28 mouse cellular contexts compared by ENCODE assay signal in genomic region chr2:51658288-51658687, GRCm38 (mm10). TPM values are rescaled to one million over a fixed set of nuclear protein-coding genes. Genes with fewer than 3 reads are reported as not detected.
DNase-seq lines count a peak whose midpoint lies in the region; ATAC-seq lines count a peak whose summit lies in the region.
"Had no signal": no experiment of that assay in that cellular context is flagged by ENCODE, and none has a peak within 500 bp of the region (broad histone marks: within the 10 kb centered on the region; RNA-seq: fewer than 3 reads in every experiment).

No protein-coding gene starts in this region.

- WGBS in hindbrain, embryonic 10.5 days: 71% methylated on average over 5 of the region's 5 CpGs
- 64% methylated on average over 5 of the region's 5 CpGs for WGBS in hindbrain, embryonic 13.5 days
- 47% methylated on average over 5 of the region's 5 CpGs for WGBS in lung, embryonic 16.5 days
- WGBS in embryonic facial prominence, embryonic 10.5 days: 46% methylated on average over 5 of the region's 5 CpGs

- no peaks in the 10 kb centered on the region for H3K27me3 ChIP-seq in hindbrain, embryonic 10.5 days (ENCODE audit: insufficient read depth, poor library complexity, severe bottlenecking)
- no peaks in the 10 kb centered on the region for H3K27me3 ChIP-seq in hindbrain, embryonic 13.5 days
- no peaks in the 10 kb centered on the region for H3K27me3 ChIP-seq in lung, embryonic 16.5 days (ENCODE audit: control insufficient read depth, insufficient read depth, low read depth, low read length)
- no peaks in the 10 kb centered on the region for H3K27me3 ChIP-seq in embryonic facial prominence, embryonic 10.5 days (replicated peaks; ENCODE audit: low read depth, poor library complexity, severe bottlenecking)
- H3K27me3 ChIP-seq: heart, embryonic 13.5 days; hindbrain, embryonic 12.5 days; kidney, embryonic 15.5 days; limb, embryonic 15.5 days; neural tube, embryonic 15.5 days; Patski; stomach, embryonic 15.5 days had no signal

- DNase-seq in hindbrain, embryonic 10.5 days (ENCODE audit: low spot score): no peak
- no peak for DNase-seq in lung, postnatal 14 days
- DNase-seq in embryonic facial prominence, embryonic 10.5 days (ENCODE audit: low spot score): no peak
- DNase-seq in lung, postnatal 36 days: peak; percentile 37
- DNase-seq: adrenal gland, postnatal 36 days; cerebellum, adult 11-12 months; gastrocnemius, postnatal 36 days; heart, adult 2 months; heart, postnatal 14 days; kidney, adult 11 months; right cerebral cortex, adult 18-20 months; thymus, adult 18-20 months; thymus, postnatal 4 days had no signal

- no peak for ATAC-seq in hindbrain, embryonic 13.5 days (ENCODE audit: low FRiP score)
- peak; percentile 61; the same call in 1 of the 2 replicates for ATAC-seq in lung, embryonic 16.5 days (ENCODE audit: low read depth)
- ATAC-seq in cerebellum, adult (ENCODE audit: insufficient number of reproducible peaks, low FRiP score, low TSS enrichment): no peak
- ATAC-seq: CD4-positive, CD25-positive, alpha-beta regulatory T cell, adult 4 months; forebrain, embryonic 16.5 days; Patski had no signal

- no peak overlapping the region for H3K9ac ChIP-seq in hindbrain, embryonic 13.5 days
- H3K9ac ChIP-seq in lung, embryonic 16.5 days (ENCODE audit: low read length): no peak overlapping the region
- H3K9ac ChIP-seq: heart, embryonic 13.5 days; hindbrain, embryonic 12.5 days; kidney, embryonic 15.5 days; limb, embryonic 15.5 days; liver, embryonic 14.5 days; neural tube, embryonic 15.5 days; stomach, embryonic 15.5 days had no signal

- H3K27ac ChIP-seq in hindbrain, embryonic 10.5 days: 0 out of 2 replicates have a peak overlapping the region, but pooled peaks have one; percentile 35
- H3K27ac ChIP-seq in hindbrain, embryonic 13.5 days: no peak overlapping the region
- no peak overlapping the region for H3K27ac ChIP-seq in lung, embryonic 16.5 days (ENCODE audit: low read length)
- H3K27ac ChIP-seq in embryonic facial prominence, embryonic 10.5 days (replicated peaks): peak overlapping the region; percentile 67; the same call in 1 of the 2 replicates
- H3K27ac ChIP-seq: heart, adult 2 months; heart, embryonic 13.5 days; hindbrain, embryonic 12.5 days; kidney, embryonic 15.5 days; limb, embryonic 15.5 days; liver, embryonic 14.5 days; neural tube, embryonic 15.5 days; stomach, embryonic 15.5 days had no signal

- no peaks in the 10 kb centered on the region for H3K36me3 ChIP-seq in hindbrain, embryonic 10.5 days
- no peaks in the 10 kb centered on the region for H3K36me3 ChIP-seq in hindbrain, embryonic 13.5 days
- no peaks in the 10 kb centered on the region for H3K36me3 ChIP-seq in lung, embryonic 16.5 days (ENCODE audit: control insufficient read depth, insufficient read depth, low read length)
- no peaks in the 10 kb centered on the region for H3K36me3 ChIP-seq in embryonic facial prominence, embryonic 10.5 days (replicated peaks)
- H3K36me3 ChIP-seq: heart, embryonic 13.5 days; hindbrain, embryonic 12.5 days; kidney, embryonic 15.5 days; limb, embryonic 15.5 days; neural tube, embryonic 15.5 days; stomach, embryonic 15.5 days had no signal

- no peaks in the 10 kb centered on the region for H3K9me3 ChIP-seq in hindbrain, embryonic 10.5 days
- no peaks in the 10 kb centered on the region for H3K9me3 ChIP-seq in hindbrain, embryonic 13.5 days
- no peaks in the 10 kb centered on the region for H3K9me3 ChIP-seq in lung, embryonic 16.5 days (ENCODE audit: control insufficient read depth, low read length)
- H3K9me3 ChIP-seq in embryonic facial prominence, embryonic 10.5 days: no peaks in the 10 kb centered on the region
- H3K9me3 ChIP-seq: heart, embryonic 13.5 days; hindbrain, embryonic 12.5 days; kidney, embryonic 15.5 days; limb, embryonic 15.5 days; neural tube, embryonic 15.5 days; stomach, embryonic 15.5 days had no signal

- H3K4me2 ChIP-seq in hindbrain, embryonic 13.5 days: no peak overlapping the region
- no peak overlapping the region for H3K4me2 ChIP-seq in lung, embryonic 16.5 days (ENCODE audit: low read depth, low read length)
- H3K4me2 ChIP-seq: heart, embryonic 13.5 days; hindbrain, embryonic 12.5 days; kidney, embryonic 15.5 days; limb, embryonic 15.5 days; midbrain, embryonic 11.5 days; neural tube, embryonic 15.5 days; stomach, embryonic 15.5 days had no signal

- H3K4me1 ChIP-seq in hindbrain, embryonic 10.5 days (replicated peaks): peaks cover 19% of the 10 kb centered on the region
- H3K4me1 ChIP-seq in hindbrain, embryonic 13.5 days (replicated peaks): no peaks in the 10 kb centered on the region
- H3K4me1 ChIP-seq in lung, embryonic 16.5 days (replicated peaks; ENCODE audit: control insufficient read depth, insufficient read depth, low read length): no peaks in the 10 kb centered on the region
- H3K4me1 ChIP-seq in embryonic facial prominence, embryonic 10.5 days: peaks cover 19% of the 10 kb centered on the region
- H3K4me1 ChIP-seq: heart, embryonic 13.5 days; hindbrain, embryonic 12.5 days; kidney, embryonic 15.5 days; limb, embryonic 15.5 days; neural tube, embryonic 15.5 days; stomach, embryonic 15.5 days had no signal

- H3K4me3 ChIP-seq in hindbrain, embryonic 10.5 days: no peak overlapping the region
- no peak overlapping the region for H3K4me3 ChIP-seq in hindbrain, embryonic 13.5 days
- no peak overlapping the region for H3K4me3 ChIP-seq in lung, embryonic 16.5 days (ENCODE audit: low read length)
- H3K4me3 ChIP-seq in embryonic facial prominence, embryonic 10.5 days: no peak overlapping the region
- H3K4me3 ChIP-seq: heart, adult 2 months; heart, embryonic 13.5 days; hindbrain, embryonic 12.5 days; kidney, embryonic 15.5 days; limb, embryonic 15.5 days; neural tube, embryonic 15.5 days; stomach, embryonic 15.5 days had no signal

RNA-seq across cellular contexts. Expression of gene Tas2r134, which starts 31.0 kb away (rescaled TPM):
- polyA plus RNA-seq in hindbrain, embryonic 10.5 days (2016; fragmentation: Nextera tagmentation; extraction: Ambion mirVana): not detected in 2 replicates
- polyA plus RNA-seq in hindbrain, embryonic 13.5 days (2015; fragmentation: Nextera tagmentation; extraction: Ambion mirVana): not detected in 2 replicates
- not detected in 2 replicates for polyA plus RNA-seq in lung, embryonic 16.5 days (2015; fragmentation: Nextera tagmentation; extraction: Ambion mirVana)
- polyA plus RNA-seq in embryonic facial prominence, embryonic 10.5 days (2016; fragmentation: Nextera tagmentation; extraction: Ambion mirVana): not detected in 2 replicates
- polyA plus RNA-seq: CD4-positive, CD25-positive, alpha-beta regulatory T cell, adult 4 months; forebrain, embryonic 16.5 days; heart, adult 2 months; heart, embryonic 13.5 days; hindbrain, embryonic 12.5 days; kidney, embryonic 15.5 days; large intestine, adult 2 months; limb, embryonic 15.5 days; liver, embryonic 14.5 days; midbrain, embryonic 11.5 days; neural tube, embryonic 15.5 days; Patski; stomach, embryonic 15.5 days had no signal

Comparison
In these comparisons a context has a peak if more than half of its experiments do, and no peak if none do; other contexts are left out.
1. H3K27ac ChIP-seq: peak in hindbrain, embryonic 10.5 days (single experiment) and embryonic facial prominence, embryonic 10.5 days (single experiment); none in hindbrain, embryonic 13.5 days (single experiment) and lung, embryonic 16.5 days (single experiment).